ENCODE assay signal across 23 mouse cellular contexts in genomic region chr19:56773393-56773971, GRCm38 (mm10). TPM values are rescaled to one million over a fixed set of nuclear protein-coding genes. Genes with fewer than 3 reads are reported as not detected.
DNase-seq lines count a peak whose midpoint lies in the region; ATAC-seq lines count a peak whose summit lies in the region.
"Had no signal": no experiment of that assay in that cellular context is flagged by ENCODE, and none has a peak within 500 bp of the region (broad histone marks: within the 10 kb centered on the region; RNA-seq: fewer than 3 reads in every experiment).

No protein-coding gene starts in this region.

- no peak overlapping the region for H3K9ac ChIP-seq in embryonic facial prominence, embryonic 14.5 days (ENCODE audit: low read depth, low read length)
- H3K9ac ChIP-seq in heart, embryonic 13.5 days: no peak overlapping the region
- H3K9ac ChIP-seq in midbrain, embryonic 14.5 days (replicated peaks; ENCODE audit: low read length): no peak overlapping the region
- no peak overlapping the region for H3K9ac ChIP-seq in midbrain, embryonic 13.5 days (replicated peaks)
- H3K9ac ChIP-seq: kidney, embryonic 15.5 days; liver, embryonic 12.5 days; lung, embryonic 14.5 days had no signal

- H3K4me1 ChIP-seq in embryonic facial prominence, embryonic 14.5 days (ENCODE audit: control insufficient read depth, insufficient read depth, low read length): peaks cover 6% of the 10 kb centered on the region; the same call in 1 of the 2 replicates
- H3K4me1 ChIP-seq in embryonic facial prominence, embryonic 10.5 days: peaks cover 36% of the 10 kb centered on the region
- H3K4me1 ChIP-seq in heart, embryonic 13.5 days: peaks cover 49% of the 10 kb centered on the region
- H3K4me1 ChIP-seq in midbrain, embryonic 14.5 days (ENCODE audit: control insufficient read depth, insufficient read depth, low read length): peaks cover 21% of the 10 kb centered on the region
- peaks cover 29% of the 10 kb centered on the region for H3K4me1 ChIP-seq in midbrain, embryonic 13.5 days (replicated peaks)

- no peaks in the 10 kb centered on the region for H3K36me3 ChIP-seq in embryonic facial prominence, embryonic 14.5 days (ENCODE audit: control insufficient read depth, insufficient read depth, low read length)
- H3K36me3 ChIP-seq in embryonic facial prominence, embryonic 10.5 days (replicated peaks): no peaks in the 10 kb centered on the region
- no peaks in the 10 kb centered on the region for H3K36me3 ChIP-seq in heart, embryonic 13.5 days
- no peaks in the 10 kb centered on the region for H3K36me3 ChIP-seq in midbrain, embryonic 14.5 days (ENCODE audit: control insufficient read depth, insufficient read depth, low read length)
- H3K36me3 ChIP-seq in midbrain, embryonic 13.5 days: no peaks in the 10 kb centered on the region
- H3K36me3 ChIP-seq: G1E; kidney, embryonic 15.5 days; liver, embryonic 12.5 days had no signal

- no peak overlapping the region for H3K27ac ChIP-seq in embryonic facial prominence, embryonic 14.5 days (replicated peaks; ENCODE audit: low read depth, low read length)
- no peak overlapping the region for H3K27ac ChIP-seq in embryonic facial prominence, embryonic 10.5 days (replicated peaks)
- peak overlapping the region; percentile 89; the same call in 1 of the 2 replicates for H3K27ac ChIP-seq in heart, embryonic 13.5 days (replicated peaks)
- no peak overlapping the region for H3K27ac ChIP-seq in midbrain, embryonic 14.5 days (replicated peaks; ENCODE audit: low read depth, low read length)
- no peak overlapping the region for H3K27ac ChIP-seq in midbrain, embryonic 13.5 days
- H3K27ac ChIP-seq: kidney, embryonic 15.5 days; liver, embryonic 12.5 days had no signal

- no peaks in the 10 kb centered on the region for H3K27me3 ChIP-seq in embryonic facial prominence, embryonic 14.5 days (replicated peaks; ENCODE audit: control insufficient read depth, insufficient read depth, low read length)
- H3K27me3 ChIP-seq in embryonic facial prominence, embryonic 10.5 days (replicated peaks; ENCODE audit: low read depth, poor library complexity, severe bottlenecking): peaks cover 42% of the 10 kb centered on the region
- H3K27me3 ChIP-seq in heart, embryonic 13.5 days (replicated peaks): no peaks in the 10 kb centered on the region; the same call in 1 of the 2 replicates
- H3K27me3 ChIP-seq in midbrain, embryonic 14.5 days (ENCODE audit: control insufficient read depth, insufficient read depth, low read length): peaks cover 31% of the 10 kb centered on the region
- peaks cover 70% of the 10 kb centered on the region for H3K27me3 ChIP-seq in midbrain, embryonic 13.5 days

- H3K4me2 ChIP-seq in embryonic facial prominence, embryonic 14.5 days (ENCODE audit: low read depth, low read length): no peak overlapping the region
- no peak overlapping the region for H3K4me2 ChIP-seq in heart, embryonic 13.5 days
- H3K4me2 ChIP-seq in midbrain, embryonic 14.5 days (ENCODE audit: low read length): no peak overlapping the region
- no peak overlapping the region for H3K4me2 ChIP-seq in midbrain, embryonic 13.5 days (replicated peaks)
- H3K4me2 ChIP-seq: kidney, embryonic 15.5 days; liver, embryonic 12.5 days; lung, embryonic 14.5 days had no signal

- peak; percentile 45 for DNase-seq in embryonic facial prominence, embryonic 14.5 days (ENCODE audit: low spot score)
- DNase-seq in embryonic facial prominence, embryonic 10.5 days (ENCODE audit: low spot score): no peak
- DNase-seq in heart, postnatal 4 days: no peak
- DNase-seq in midbrain, embryonic 14.5 days: peak; percentile 33
- DNase-seq in spleen, adult 18-20 months: no peak
- DNase-seq: adrenal gland, postnatal 25 days; cerebellum, adult 11-12 months; cerebellum, postnatal 14 days; embryo, embryonic 11 days; gastrocnemius, postnatal 14 days; kidney, postnatal 4 days; lung, embryonic 14.5 days; right cerebral cortex, adult 18-20 months; thymus, postnatal 14 days had no signal

- H3K9me3 ChIP-seq in embryonic facial prominence, embryonic 14.5 days (ENCODE audit: control insufficient read depth, low read length): no peaks in the 10 kb centered on the region
- H3K9me3 ChIP-seq in embryonic facial prominence, embryonic 10.5 days: no peaks in the 10 kb centered on the region
- H3K9me3 ChIP-seq in heart, embryonic 13.5 days: no peaks in the 10 kb centered on the region
- H3K9me3 ChIP-seq in midbrain, embryonic 14.5 days (ENCODE audit: control insufficient read depth, low read length): no peaks in the 10 kb centered on the region
- no peaks in the 10 kb centered on the region for H3K9me3 ChIP-seq in midbrain, embryonic 13.5 days
- H3K9me3 ChIP-seq: G1E; kidney, embryonic 15.5 days; liver, embryonic 12.5 days had no signal

- ATAC-seq in embryonic facial prominence, embryonic 14.5 days (ENCODE audit: low read depth): peak; percentile 63; the same call in 1 of the 2 replicates
- no peak for ATAC-seq in heart, embryonic 13.5 days (ENCODE audit: extremely low read depth, insufficient number of reproducible peaks, low FRiP score, low TSS enrichment)
- no peak for ATAC-seq in midbrain, embryonic 14.5 days (ENCODE audit: low FRiP score, low TSS enrichment)
- ATAC-seq in midbrain, embryonic 13.5 days: no peak; the same call in 1 of the 2 replicates
- ATAC-seq: hindbrain, embryonic 16.5 days; intestine, embryonic 16.5 days; liver, embryonic 12.5 days had no signal

- 67% methylated on average over 10 of the region's 10 CpGs for WGBS in embryonic facial prominence, embryonic 14.5 days
- WGBS in embryonic facial prominence, embryonic 10.5 days: 51% methylated on average over 10 of the region's 10 CpGs
- WGBS in heart, embryonic 13.5 days: 69% methylated on average over 10 of the region's 10 CpGs
- WGBS in midbrain, embryonic 14.5 days: 11% methylated on average over 10 of the region's 10 CpGs
- WGBS in midbrain, embryonic 13.5 days: 12% methylated on average over 10 of the region's 10 CpGs

- no peak overlapping the region for H3K4me3 ChIP-seq in embryonic facial prominence, embryonic 14.5 days (ENCODE audit: low read depth, low read length)
- no peak overlapping the region for H3K4me3 ChIP-seq in embryonic facial prominence, embryonic 10.5 days
- H3K4me3 ChIP-seq in heart, embryonic 13.5 days: no peak overlapping the region
- H3K4me3 ChIP-seq in midbrain, embryonic 14.5 days (replicated peaks; ENCODE audit: low read depth, low read length): no peak overlapping the region
- no peak overlapping the region for H3K4me3 ChIP-seq in midbrain, embryonic 13.5 days (replicated peaks)
- H3K4me3 ChIP-seq: kidney, embryonic 15.5 days; liver, embryonic 12.5 days had no signal

RNA-seq across cellular contexts. Expression of gene Ccdc186, which starts 48.5 kb away (rescaled TPM):
- 20.2 and 23.9 TPM in 2 replicates for polyA plus RNA-seq in embryonic facial prominence, embryonic 14.5 days (2014; fragmentation: Nextera tagmentation; extraction: Ambion mirVana)
- 16.2 and 16.4 TPM in 2 replicates for polyA plus RNA-seq in embryonic facial prominence, embryonic 10.5 days (2016; fragmentation: Nextera tagmentation; extraction: Ambion mirVana)
- 15.6 and 15.8 TPM in 2 replicates for polyA plus RNA-seq in heart, embryonic 13.5 days (2015; fragmentation: Nextera tagmentation; extraction: Ambion mirVana)
- 10 to 100 TPM; 22.8 to 26.6 TPM for total RNA-seq in heart, postnatal 4 days (2021)
- polyA plus RNA-seq in midbrain, embryonic 14.5 days (2014; fragmentation: Nextera tagmentation; extraction: Ambion mirVana): 24.6 and 27.7 TPM in 2 replicates
- 28.8 and 29.1 TPM in 2 replicates for polyA plus RNA-seq in midbrain, embryonic 13.5 days (2015; fragmentation: Nextera tagmentation; extraction: Ambion mirVana)

RNA-seq across cellular contexts. Expression of gene Adrb1, which starts 51.5 kb away (rescaled TPM):
- 1.3 and 1.7 TPM in 2 replicates for polyA plus RNA-seq in embryonic facial prominence, embryonic 14.5 days (2014; fragmentation: Nextera tagmentation; extraction: Ambion mirVana)
- polyA plus RNA-seq in embryonic facial prominence, embryonic 10.5 days (2016; fragmentation: Nextera tagmentation; extraction: Ambion mirVana): 0.24 and 0.26 TPM in 2 replicates
- polyA plus RNA-seq in heart, embryonic 13.5 days (2015; fragmentation: Nextera tagmentation; extraction: Ambion mirVana): 2.9 and 3.0 TPM in 2 replicates
- 10 to 100 TPM; 30.3 to 33.8 TPM for total RNA-seq in heart, postnatal 4 days (2021)
- 0.91 and 1.2 TPM in 2 replicates for polyA plus RNA-seq in midbrain, embryonic 14.5 days (2014; fragmentation: Nextera tagmentation; extraction: Ambion mirVana)
- 0.32 and 0.59 TPM in 2 replicates for polyA plus RNA-seq in midbrain, embryonic 13.5 days (2015; fragmentation: Nextera tagmentation; extraction: Ambion mirVana)
- total RNA-seq: hematopoietic stem cell, adult 5-6 weeks had no signal
- polyA plus RNA-seq: G1E had no signal

RNA-seq across cellular contexts. Expression of gene Tdrd1, which starts 52.5 kb away (rescaled TPM):
- polyA plus RNA-seq in embryonic facial prominence, embryonic 14.5 days (2014; fragmentation: Nextera tagmentation; extraction: Ambion mirVana): 1.6 and 3.9 TPM in 2 replicates
- 0.60 and 0.88 TPM in 2 replicates for polyA plus RNA-seq in embryonic facial prominence, embryonic 10.5 days (2016; fragmentation: Nextera tagmentation; extraction: Ambion mirVana)
- polyA plus RNA-seq in heart, embryonic 13.5 days (2015; fragmentation: Nextera tagmentation; extraction: Ambion mirVana): 0.52 and 0.75 TPM in 2 replicates
- total RNA-seq in heart, postnatal 4 days (2021): under 1 TPM; 0.11 to 0.17 TPM
- polyA plus RNA-seq in midbrain, embryonic 14.5 days (2014; fragmentation: Nextera tagmentation; extraction: Ambion mirVana): 0.27 and 0.63 TPM in 2 replicates
- polyA plus RNA-seq in midbrain, embryonic 13.5 days (2015; fragmentation: Nextera tagmentation; extraction: Ambion mirVana): 0.42 and 0.62 TPM in 2 replicates
- total RNA-seq: adrenal gland, postnatal 25 days; gastrocnemius, postnatal 14 days; heart, adult 8-10 months; hematopoietic stem cell, adult 5-6 weeks had no signal
- polyA plus RNA-seq: G1E had no signal

Comparison
In these comparisons a context has a peak if more than half of its experiments do, and no peak if none do; other contexts are left out.
1. DNase-seq: peak in embryonic facial prominence, embryonic 14.5 days (single experiment) and midbrain, embryonic 14.5 days (single experiment); none in embryonic facial prominence, embryonic 10.5 days (single experiment), heart, postnatal 4 days (single experiment) and spleen, adult 18-20 months (0 of 2).